Comparison of ENCODE assay signal across 9 mouse cellular contexts in the genomic region with DNA sequence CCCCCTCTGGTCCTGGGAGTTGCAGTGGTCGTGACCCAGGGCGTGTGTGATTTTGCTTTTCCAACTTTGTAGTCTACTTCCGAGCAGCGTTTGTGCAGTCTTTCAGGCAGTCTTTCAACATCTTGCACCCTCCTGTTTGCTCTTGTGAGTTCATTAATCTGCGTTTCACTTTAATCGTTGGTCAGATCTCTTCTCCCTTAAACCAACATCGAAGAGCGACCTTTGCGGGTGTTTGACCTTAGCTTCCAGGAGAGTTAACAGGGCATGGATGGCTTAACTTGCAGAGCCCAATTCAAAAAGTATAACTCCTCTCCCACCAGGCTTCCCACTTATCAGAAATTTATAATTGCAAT. TPM values are rescaled to one million over a fixed set of nuclear protein-coding genes. Genes with fewer than 3 reads are reported as not detected.
DNase-seq lines count a peak whose midpoint lies in the region; ATAC-seq and TF ChIP-seq lines count a peak whose summit lies in the region.
"Had no signal": no experiment of that assay in that cellular context is flagged by ENCODE, and none has a peak within 500 bp of the region (broad histone marks: within the 10 kb centered on the region; RNA-seq: fewer than 3 reads in every experiment).

No protein-coding gene starts in this region.

- H3K36me3 ChIP-seq in heart, embryonic 13.5 days: no peaks in the 10 kb centered on the region
- H3K36me3 ChIP-seq in ES-E14 (ENCODE audit: control insufficient read depth, insufficient read depth, low read length, poor library complexity, severe bottlenecking): no peaks in the 10 kb centered on the region
- H3K36me3 ChIP-seq in forebrain, postnatal 0 days (ENCODE audit: insufficient read depth): no peaks in the 10 kb centered on the region
- no peaks in the 10 kb centered on the region for H3K36me3 ChIP-seq in liver, postnatal 0 days (replicated peaks; ENCODE audit: insufficient read depth, low read length)

- no peaks in the 10 kb centered on the region for H3K9me3 ChIP-seq in heart, embryonic 13.5 days
- H3K9me3 ChIP-seq in ES-E14 (ENCODE audit: control insufficient read depth, insufficient read depth, low read depth, low read length): no peaks in the 10 kb centered on the region
- no peaks in the 10 kb centered on the region for H3K9me3 ChIP-seq in forebrain, postnatal 0 days (ENCODE audit: low read length)
- H3K9me3 ChIP-seq in liver, postnatal 0 days (ENCODE audit: low read length): no peaks in the 10 kb centered on the region

- peak overlapping the region; percentile 97 for H3K27ac ChIP-seq in heart, embryonic 13.5 days (replicated peaks)
- H3K27ac ChIP-seq in ES-E14 (ENCODE audit: insufficient read depth, low read depth, low read length, poor library complexity, severe bottlenecking): no peak overlapping the region
- peak overlapping the region; percentile 88; the same call in 1 of the 2 replicates for H3K27ac ChIP-seq in forebrain, postnatal 0 days (ENCODE audit: low read depth, low read length)
- H3K27ac ChIP-seq in liver, postnatal 0 days (ENCODE audit: low read depth): peak overlapping the region; percentile 97

- peak overlapping the region; percentile 76 for H3K4me3 ChIP-seq in heart, embryonic 13.5 days
- peak overlapping the region; percentile 69 to 91 for H3K4me3 ChIP-seq in ES-E14 (ENCODE audit: insufficient read depth in 1 of 2, low read depth in 1 of 2, low read length in 2 of 2, poor library complexity in 1 of 2, severe bottlenecking in 1 of 2)
- peak overlapping the region; percentile 78 for H3K4me3 ChIP-seq in forebrain, postnatal 0 days (ENCODE audit: low read depth, low read length)
- H3K4me3 ChIP-seq in liver, postnatal 0 days (ENCODE audit: low read depth, low read length): peak overlapping the region; percentile 71

- H3K4me2 ChIP-seq in heart, embryonic 13.5 days: peak overlapping the region; percentile 73
- H3K4me2 ChIP-seq in forebrain, postnatal 0 days (ENCODE audit: low read depth): peak overlapping the region; percentile 65
- H3K4me2 ChIP-seq in liver, postnatal 0 days (ENCODE audit: low read depth, low read length): peak overlapping the region; percentile 73

- ATAC-seq in heart, embryonic 13.5 days (ENCODE audit: extremely low read depth, insufficient number of reproducible peaks, low FRiP score, low TSS enrichment): no peak
- no peak for ATAC-seq in forebrain, postnatal 0 days
- peak; percentile 28 for ATAC-seq in liver, postnatal 0 days

- no peaks in the 10 kb centered on the region for H3K27me3 ChIP-seq in heart, embryonic 13.5 days (replicated peaks)
- no peaks in the 10 kb centered on the region for H3K27me3 ChIP-seq in forebrain, postnatal 0 days (ENCODE audit: insufficient read depth, low read length)
- no peaks in the 10 kb centered on the region for H3K27me3 ChIP-seq in liver, postnatal 0 days (ENCODE audit: insufficient read depth, low read length)
- H3K27me3 ChIP-seq: CH12.LX had no signal

- DNase-seq in heart, adult 18-20 months: no peak
- no peak for DNase-seq in ES-E14 (ENCODE audit: low read depth, low spot score)
- no peak for DNase-seq in forebrain, postnatal 0 days
- DNase-seq in liver, postnatal 0 days: no peak
- DNase-seq in embryo, embryonic 10.5 days (ENCODE audit: low spot score): no peak
- no peak for DNase-seq in natural killer cell, adult 2 months (ENCODE audit: low spot score in 2 of 2)
- no peak for DNase-seq in urinary bladder, postnatal 25 days (ENCODE audit: low spot score)

- no peak for TF ChIP-seq EP300 in liver, postnatal 0 days (IDR thresholded peaks at IDR 0.05; ENCODE audit: low read depth)

- 1% methylated on average over 9 of the region's 9 CpGs for WGBS in heart, embryonic 13.5 days
- 3% methylated on average over 9 of the region's 9 CpGs for WGBS in forebrain, postnatal 0 days
- WGBS in liver, postnatal 0 days (ENCODE audit: insufficient replicate concordance): under 1% methylated on average over 9 of the region's 9 CpGs

- in situ Hi-C loops in ES-E14 (cut with MboI; ENCODE audit: low sequenced_read_pairs in 2 of 2, unreplicated experiment in 2 of 2): no loop called here

- no peak for TF ChIP-seq CTCF in forebrain, postnatal 0 days (IDR thresholded peaks at IDR 0.05; ENCODE audit: low read depth)
- no peak for TF ChIP-seq CTCF in liver, postnatal 0 days (IDR thresholded peaks at IDR 0.05; ENCODE audit: low read depth)

- peaks cover 10% of the 10 kb centered on the region for H3K4me1 ChIP-seq in heart, embryonic 13.5 days
- no peaks in the 10 kb centered on the region for H3K4me1 ChIP-seq in ES-E14 (ENCODE audit: control insufficient read depth in 2 of 2, insufficient read depth in 2 of 2, low read length in 2 of 2, poor library complexity in 1 of 2)
- H3K4me1 ChIP-seq in forebrain, postnatal 0 days (ENCODE audit: insufficient read depth): no peaks in the 10 kb centered on the region
- H3K4me1 ChIP-seq in liver, postnatal 0 days (ENCODE audit: insufficient read depth): peaks cover 12% of the 10 kb centered on the region; the same call in 1 of the 2 replicates

- H3K9ac ChIP-seq in heart, embryonic 13.5 days: peak overlapping the region; percentile 92
- peak overlapping the region; percentile 67 for H3K9ac ChIP-seq in ES-E14 (ENCODE audit: insufficient read depth, low read depth, low read length, poor library complexity, severe bottlenecking)
- peak overlapping the region; percentile 91 for H3K9ac ChIP-seq in forebrain, postnatal 0 days
- H3K9ac ChIP-seq in liver, postnatal 0 days (replicated peaks): peak overlapping the region; percentile 78

TF ChIP-seq in ES-E14, 5 proteins besides CTCF, POLR2A, EP300 and RAD21:
- TF ChIP-seq ZNF384 (IDR thresholded peaks at IDR 0.05; ENCODE audit: low read depth, low read length) (no peak), HCFC1 (IDR thresholded peaks at IDR 0.05; ENCODE audit: borderline replicate concordance, insufficient read depth, low read length) (no peak), ZC3H11A (IDR thresholded peaks at IDR 0.05; ENCODE audit: borderline replicate concordance, low read depth, low read length) (no peak), MAFK (IDR thresholded peaks at IDR 0.05; ENCODE audit: insufficient read depth, low read depth, low read length) (no peak), CHD2 (IDR thresholded peaks at IDR 0.05; ENCODE audit: low read depth, low read length) (no peak)

RNA-seq across cellular contexts. Expression of a gene that starts 0.8 kb away (rescaled TPM):
- 48.1 and 49.6 TPM in 2 replicates for polyA plus RNA-seq in heart, embryonic 13.5 days (2015; fragmentation: Nextera tagmentation; extraction: Ambion mirVana)
- total RNA-seq in heart, adult 18-20 months (2021): 10 to 100 TPM; 48.0 to 59.6 TPM
- total RNA-seq in ES-E14 (2012; rRNA removed): 2.6 and 4.4 TPM in 2 replicates
- total RNA-seq in forebrain, postnatal 0 days (2014; rRNA removed): 13.8 and 22.3 TPM in 2 replicates
- 16.6 and 19.2 TPM in 2 replicates for polyA plus RNA-seq in forebrain, postnatal 0 days (2015; fragmentation: Nextera tagmentation; extraction: Ambion mirVana)
- 22.9 and 31.7 TPM in 2 replicates for polyA plus RNA-seq in liver, postnatal 0 days (2015; fragmentation: Nextera tagmentation; extraction: Ambion mirVana)
- total RNA-seq: CH12.LX had no signal
